Mouse (Mus musculus): ENCODE data around the gene Calcrl. TPM values are rescaled to one million over a fixed set of nuclear protein-coding genes. Genes with fewer than 3 reads are reported as not detected.

Calcrl gene
- total and polyA plus RNA-seq, 2 experiments from 2014 or later, result 26.5 to 78.2 TPM

DNA sequence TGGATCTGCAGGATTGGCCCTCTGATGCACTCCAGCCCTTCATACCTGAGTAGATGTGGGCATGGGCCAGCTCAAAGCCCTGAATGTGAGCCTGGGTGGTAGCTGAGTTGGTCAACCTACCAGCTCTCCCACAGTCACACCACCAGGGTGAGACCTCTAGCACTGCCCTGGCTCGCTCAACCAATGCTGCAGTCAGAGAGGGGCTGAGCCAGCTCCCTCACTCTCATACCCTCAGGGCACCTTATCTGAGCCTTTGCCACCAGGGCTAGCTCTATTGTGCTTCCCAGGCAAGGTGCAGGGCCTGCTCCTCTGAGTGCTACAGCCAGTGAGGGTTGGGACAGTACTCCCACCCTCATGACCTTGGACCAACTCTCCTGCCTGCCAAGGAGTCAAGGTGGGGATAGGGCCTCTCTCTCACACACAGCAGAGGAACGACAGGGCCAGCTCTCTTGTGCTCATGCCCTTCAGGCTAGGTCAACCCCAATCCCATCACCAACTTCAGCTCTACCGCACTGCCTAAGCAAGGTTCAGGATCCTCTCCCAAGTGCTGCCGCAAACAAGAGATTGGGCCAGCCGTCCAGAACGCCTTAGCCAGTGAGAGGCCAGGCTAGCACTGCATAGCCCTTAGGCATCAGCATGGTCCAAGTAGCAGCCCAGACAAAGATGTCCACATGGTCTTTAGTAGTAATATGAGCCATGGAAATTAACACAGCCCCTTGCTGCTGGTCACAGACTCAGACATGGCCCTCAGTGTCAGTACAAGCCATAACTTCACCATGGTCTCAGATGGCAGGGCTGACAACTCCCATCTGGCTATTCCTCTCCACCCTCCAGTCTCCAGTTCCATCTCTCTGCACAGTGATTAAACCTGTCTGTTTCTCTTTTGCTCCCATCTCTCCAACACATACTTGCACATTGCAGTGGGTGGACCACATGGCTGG is 62.2 kb downstream of the Calcrl start:
- TF ChIP-seq CTCF (IDR thresholded peaks at IDR 0.05; ENCODE audit: low read depth) (no peak), EP300 (IDR thresholded peaks at IDR 0.05; ENCODE audit: low read depth) (no peak)
- no peak for ATAC-seq (ENCODE audit: insufficient read depth, low read depth)
- WGBS, result 86% methylated on average over 6 of the region's 6 CpGs

DNA sequence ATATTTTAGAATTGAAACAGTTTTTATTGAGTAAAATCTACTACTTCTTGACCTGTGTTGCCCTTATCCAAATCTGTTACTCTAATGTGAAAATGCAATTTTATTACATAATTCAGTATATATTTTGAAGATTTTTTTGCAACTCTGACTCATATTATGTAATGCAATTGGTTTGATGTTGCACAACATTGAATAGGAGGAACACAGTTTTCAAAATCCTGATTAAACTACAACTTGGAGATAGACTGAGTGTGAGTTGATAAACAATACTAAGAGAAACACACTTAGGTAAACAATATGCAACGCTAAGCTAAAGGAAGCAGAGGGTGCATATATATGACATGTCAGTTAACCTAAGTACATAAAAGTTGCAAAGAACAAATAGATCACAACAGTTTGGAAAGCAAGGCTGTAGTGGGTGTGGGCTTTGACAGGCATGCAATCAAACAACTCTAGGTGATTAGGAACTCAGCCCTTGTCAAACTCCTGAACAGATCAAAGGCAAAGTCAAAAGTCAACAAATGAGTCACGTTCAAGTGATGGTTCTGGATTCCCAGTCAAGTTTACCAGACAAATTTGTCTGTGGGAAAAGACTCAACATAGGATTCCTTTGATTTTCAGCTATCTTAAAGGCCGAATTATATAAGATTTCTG is 66.4 kb downstream of the Calcrl start:
- WGBS, result 59% methylated on average over 3 of the region's 3 CpGs
- ATAC-seq (ENCODE audit: insufficient read depth, low read depth), result no peak

More for the DNA sequence above, 62.2 kb downstream of the Calcrl start:
- Histone ChIP-seq H3K4me1 (ENCODE audit: control insufficient read depth, insufficient read depth) (no peaks in the 10 kb centered on the region), H3K27me3 (ENCODE audit: control insufficient read depth, insufficient read depth, low read length) (no peaks in the 10 kb centered on the region), H3K9me3 (replicated peaks; ENCODE audit: control insufficient read depth, low read length) (no peaks in the 10 kb centered on the region), H3K4me2 (ENCODE audit: low read depth, low read length) (no peak overlapping the region), H3K36me3 (replicated peaks; ENCODE audit: control insufficient read depth, insufficient read depth, low read length) (no peaks in the 10 kb centered on the region; the same call in 1 of the 2 replicates), H3K4me3 (ENCODE audit: low read depth, low read length) (no peak overlapping the region), H3K9ac (replicated peaks; ENCODE audit: low read depth, low read length) (no peak overlapping the region), H3K27ac (ENCODE audit: low read depth) (no peak overlapping the region)
- DNase-seq (ENCODE audit: low spot score), result no peak

DNA sequence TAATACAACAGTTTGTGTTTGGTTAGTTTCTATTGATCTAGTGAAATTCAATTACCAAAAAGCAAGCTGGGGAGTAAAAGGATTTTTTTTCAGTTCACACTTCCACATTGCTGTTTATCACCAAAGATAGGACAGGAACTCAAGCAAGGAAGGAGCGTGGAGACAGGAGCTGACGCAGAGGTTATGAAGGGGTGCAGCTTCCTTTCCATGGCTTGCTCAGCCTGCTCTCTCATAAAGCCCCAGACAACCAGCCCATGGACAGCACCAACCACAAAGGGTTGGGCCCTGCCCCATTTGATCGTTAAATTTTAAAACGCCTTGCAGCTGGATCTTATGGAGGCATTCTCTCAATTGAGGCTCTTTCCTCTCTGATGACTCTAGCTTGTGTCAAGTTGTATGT is 69.9 kb downstream of the Calcrl start:
- ATAC-seq (ENCODE audit: insufficient read depth, low read depth), result no peak
- 62% methylated on average over 4 of the region's 4 CpGs for WGBS

More for the DNA sequence above, 66.4 kb downstream of the Calcrl start:
- H3K4me1 ChIP-seq (ENCODE audit: control insufficient read depth, insufficient read depth), result no peaks in the 10 kb centered on the region
- no peak overlapping the region for H3K4me3 ChIP-seq (ENCODE audit: low read depth, low read length)
- TF ChIP-seq CTCF (IDR thresholded peaks at IDR 0.05; ENCODE audit: low read depth) (no peak), EP300 (IDR thresholded peaks at IDR 0.05; ENCODE audit: low read depth) (no peak)
- H3K27ac ChIP-seq (ENCODE audit: low read depth), result no peak overlapping the region
- no peaks in the 10 kb centered on the region for H3K9me3 ChIP-seq (replicated peaks; ENCODE audit: control insufficient read depth, low read length)
- no peak overlapping the region for H3K9ac ChIP-seq (replicated peaks; ENCODE audit: low read depth, low read length)
- H3K27me3 ChIP-seq (ENCODE audit: control insufficient read depth, insufficient read depth, low read length), result no peaks in the 10 kb centered on the region
- H3K36me3 ChIP-seq (replicated peaks; ENCODE audit: control insufficient read depth, insufficient read depth, low read length), result no peaks in the 10 kb centered on the region; the same call in 1 of the 2 replicates
- no peak overlapping the region for H3K4me2 ChIP-seq (ENCODE audit: low read depth, low read length)
- no peak for DNase-seq (ENCODE audit: low spot score)

DNA sequence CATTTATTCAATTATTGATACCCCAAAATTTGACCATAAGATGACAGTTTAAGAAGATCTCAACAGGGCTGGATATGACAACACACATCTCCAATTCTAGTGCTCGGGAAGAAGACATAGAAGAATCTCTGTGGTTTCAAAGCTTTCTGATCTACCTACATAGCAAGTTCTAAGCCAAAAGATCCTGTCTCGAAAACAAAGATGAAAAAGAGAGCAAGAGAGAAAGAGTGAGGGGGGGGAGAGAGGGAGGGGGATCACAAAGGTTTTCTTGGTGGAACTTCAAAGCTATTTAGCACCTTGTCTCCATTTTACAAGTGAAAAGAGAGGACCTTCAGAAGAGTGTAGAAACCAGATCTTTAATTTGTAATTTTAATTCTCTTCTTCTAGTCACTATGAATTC is 77.8 kb downstream of the Calcrl start:
- Histone ChIP-seq H3K4me1 (ENCODE audit: control insufficient read depth, insufficient read depth) (no peaks in the 10 kb centered on the region), H3K27me3 (ENCODE audit: control insufficient read depth, insufficient read depth, low read length) (no peaks in the 10 kb centered on the region), H3K36me3 (replicated peaks; ENCODE audit: control insufficient read depth, insufficient read depth, low read length) (0 out of 2 replicates have a peak, but pooled peaks cover 6% of the 10 kb centered on the region), H3K9ac (replicated peaks; ENCODE audit: low read depth, low read length) (no peak overlapping the region), H3K4me3 (ENCODE audit: low read depth, low read length) (no peak overlapping the region), H3K9me3 (replicated peaks; ENCODE audit: control insufficient read depth, low read length) (no peaks in the 10 kb centered on the region), H3K4me2 (ENCODE audit: low read depth, low read length) (no peak overlapping the region), H3K27ac (ENCODE audit: low read depth) (no peak overlapping the region)
- no peak for DNase-seq (ENCODE audit: low spot score)
- TF ChIP-seq EP300 (IDR thresholded peaks at IDR 0.05; ENCODE audit: low read depth), result no peak
- no peak for TF ChIP-seq CTCF (IDR thresholded peaks at IDR 0.05; ENCODE audit: low read depth)
- 78% methylated on average over 2 of the region's 2 CpGs for WGBS
- no peak for ATAC-seq (ENCODE audit: insufficient read depth, low read depth)

More for the DNA sequence above, 69.9 kb downstream of the Calcrl start:
- Histone ChIP-seq H3K9me3 (replicated peaks; ENCODE audit: control insufficient read depth, low read length) (no peaks in the 10 kb centered on the region), H3K4me3 (ENCODE audit: low read depth, low read length) (no peak overlapping the region), H3K36me3 (replicated peaks; ENCODE audit: control insufficient read depth, insufficient read depth, low read length) (no peaks in the 10 kb centered on the region), H3K27ac (ENCODE audit: low read depth) (no peak overlapping the region), H3K4me1 (ENCODE audit: control insufficient read depth, insufficient read depth) (no peaks in the 10 kb centered on the region), H3K4me2 (ENCODE audit: low read depth, low read length) (no peak overlapping the region), H3K27me3 (ENCODE audit: control insufficient read depth, insufficient read depth, low read length) (no peaks in the 10 kb centered on the region), H3K9ac (replicated peaks; ENCODE audit: low read depth, low read length) (no peak overlapping the region)
- DNase-seq (ENCODE audit: low spot score), result no peak
- no peak for TF ChIP-seq CTCF (IDR thresholded peaks at IDR 0.05; ENCODE audit: low read depth)
- TF ChIP-seq EP300 (IDR thresholded peaks at IDR 0.05; ENCODE audit: low read depth), result no peak

DNA sequence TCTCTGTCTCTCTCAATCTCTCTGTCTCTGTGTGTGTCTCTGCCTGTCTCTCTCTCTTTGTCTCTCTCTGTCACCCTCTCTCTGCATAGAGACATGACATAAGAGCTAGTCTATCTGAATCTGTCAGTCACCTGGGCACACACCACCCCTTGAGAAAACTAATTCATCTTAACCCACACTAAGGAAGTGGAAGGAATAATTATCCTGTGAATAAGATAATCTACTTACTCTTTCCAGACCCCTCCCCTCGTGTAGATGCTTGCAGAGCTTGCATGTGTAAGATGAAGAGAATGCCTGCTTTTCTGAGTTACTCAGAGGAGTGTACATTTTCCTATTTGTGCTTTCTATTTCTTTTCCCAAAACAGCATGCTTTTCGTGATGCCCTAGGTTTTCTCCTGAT is 81.5 kb downstream of the Calcrl start:
- no peaks in the 10 kb centered on the region; the same call in 1 of the 2 replicates for H3K4me1 ChIP-seq (ENCODE audit: control insufficient read depth, insufficient read depth)
- H3K36me3 ChIP-seq (replicated peaks; ENCODE audit: control insufficient read depth, insufficient read depth, low read length), result 0 out of 2 replicates have a peak, but pooled peaks cover 6% of the 10 kb centered on the region
- 45% methylated on average over 2 of the region's 2 CpGs for WGBS
- TF ChIP-seq CTCF (IDR thresholded peaks at IDR 0.05; ENCODE audit: low read depth) (no peak), EP300 (IDR thresholded peaks at IDR 0.05; ENCODE audit: low read depth) (no peak)
- no peak overlapping the region for H3K9ac ChIP-seq (replicated peaks; ENCODE audit: low read depth, low read length)
- no peaks in the 10 kb centered on the region for H3K27me3 ChIP-seq (ENCODE audit: control insufficient read depth, insufficient read depth, low read length)
- no peak for DNase-seq (ENCODE audit: low spot score)
- no peaks in the 10 kb centered on the region for H3K9me3 ChIP-seq (replicated peaks; ENCODE audit: control insufficient read depth, low read length)
- ATAC-seq (ENCODE audit: insufficient read depth, low read depth), result no peak
- H3K4me3 ChIP-seq (ENCODE audit: low read depth, low read length), result no peak overlapping the region
- H3K27ac ChIP-seq (ENCODE audit: low read depth), result no peak overlapping the region
- H3K4me2 ChIP-seq (ENCODE audit: low read depth, low read length), result no peak overlapping the region

All from heart, postnatal 0 days (tissue).